Mouse (Mus musculus): ENCODE measurements around the gene Phf8.

GRCm38 (mm10) chrX:151513066-151513465, 7.4 kb upstream of the Phf8 start:
- TF ChIP-seq POLR2AphosphoS2 (IDR thresholded peaks at IDR 0.05; ENCODE audit: insufficient read length, low read depth) (no peak), USF1 (IDR thresholded peaks at IDR 0.05; ENCODE audit: low read depth) (no peak), POLR2A (IDR thresholded peaks at IDR 0.05; ENCODE audit: insufficient read length, low read depth) (no peak)

Measured in myocyte (in vitro differentiated cells).